Mouse (Mus musculus) myocyte (in vitro differentiated cells): ENCODE results near the gene Pik3r5.

ENCODE experiments used
- CEBPB ChIP-seq: IDR thresholded peaks from 2 replicates; pipeline ENCODE4 v1.6.1; 2011; ENCODE audit warnings: mild to moderate bottlenecking, moderate library complexity; ENCODE audit not compliant: poor library complexity, insufficient read depth, severe bottlenecking
- POLR2A ChIP-seq: IDR thresholded peaks from one replicate; pipeline ENCODE4 v1.6.1; 2011; ENCODE audit warnings: low read depth, mild to moderate bottlenecking, control low read depth, moderate library complexity; ENCODE audit not compliant: insufficient read length
- TCF12 ChIP-seq: IDR thresholded peaks from one replicate; pipeline ENCODE4 v1.6.1; 2011; ENCODE audit warnings: mild to moderate bottlenecking, control low read depth; ENCODE audit not compliant: poor library complexity, insufficient read depth, severe bottlenecking

- TF ChIP-seq TCF12 = no peak
- no peak for TF ChIP-seq POLR2A
- no peak for TF ChIP-seq CEBPB
These were observed 82.0 kb downstream of the Pik3r5 start for GRCm38 (mm10) chr11:68513969-68514368.
